Mouse (Mus musculus): ENCODE measurements around the gene Kdm1a. TPM values are rescaled to one million over a fixed set of nuclear protein-coding genes. Genes with fewer than 3 reads are reported as not detected.
A peak's percentile ranks its signal among the peaks of the same experiment; 100 is the strongest.

Kdm1a gene
- polyA plus RNA-seq, 1 experiment from 2014 or later = 103 TPM

- DNase-seq (ENCODE audit: low spot score) (no peak), ATAC-seq (no peak)
- Histone ChIP-seq H3K27ac (ENCODE audit: low read depth, low read length) (no peak overlapping the region), H3K4me3 (ENCODE audit: low read depth, low read length) (no peak overlapping the region), H3K9me3 (replicated peaks; ENCODE audit: control insufficient read depth, low read length) (no peaks in the 10 kb centered on the region), H3K27me3 (replicated peaks; ENCODE audit: control insufficient read depth, insufficient read depth, low read length) (no peaks in the 10 kb centered on the region), H3K4me1 (ENCODE audit: control insufficient read depth, insufficient read depth, low read length) (no peaks in the 10 kb centered on the region), H3K9ac (ENCODE audit: low read length) (no peak overlapping the region), H3K36me3 (ENCODE audit: control insufficient read depth, insufficient read depth, low read length) (peaks cover 92% of the 10 kb centered on the region), H3K4me2 (ENCODE audit: low read length) (no peak overlapping the region)
- 97% methylated on average over 2 of the region's 2 CpGs for WGBS
These were observed 42.8 kb downstream of the Kdm1a start for GRCm38 (mm10) chr4:136559690-136560089.

- Histone ChIP-seq H3K36me3 (ENCODE audit: control insufficient read depth, insufficient read depth, low read length) (peaks cover 94% of the 10 kb centered on the region), H3K9me3 (replicated peaks; ENCODE audit: control insufficient read depth, low read length) (no peaks in the 10 kb centered on the region), H3K9ac (ENCODE audit: low read length) (no peak overlapping the region), H3K27ac (ENCODE audit: low read depth, low read length) (no peak overlapping the region), H3K4me2 (ENCODE audit: low read length) (no peak overlapping the region), H3K4me1 (ENCODE audit: control insufficient read depth, insufficient read depth, low read length) (no peaks in the 10 kb centered on the region), H3K4me3 (ENCODE audit: low read depth, low read length) (no peak overlapping the region), H3K27me3 (replicated peaks; ENCODE audit: control insufficient read depth, insufficient read depth, low read length) (no peaks in the 10 kb centered on the region)
- DNase-seq (ENCODE audit: low spot score) (no peak), ATAC-seq (no peak)
- WGBS = 95% methylated on average over 2 of the region's 2 CpGs
These were observed 44.9 kb downstream of the Kdm1a start for GRCm38 (mm10) chr4:136557638-136558037.

DNA sequence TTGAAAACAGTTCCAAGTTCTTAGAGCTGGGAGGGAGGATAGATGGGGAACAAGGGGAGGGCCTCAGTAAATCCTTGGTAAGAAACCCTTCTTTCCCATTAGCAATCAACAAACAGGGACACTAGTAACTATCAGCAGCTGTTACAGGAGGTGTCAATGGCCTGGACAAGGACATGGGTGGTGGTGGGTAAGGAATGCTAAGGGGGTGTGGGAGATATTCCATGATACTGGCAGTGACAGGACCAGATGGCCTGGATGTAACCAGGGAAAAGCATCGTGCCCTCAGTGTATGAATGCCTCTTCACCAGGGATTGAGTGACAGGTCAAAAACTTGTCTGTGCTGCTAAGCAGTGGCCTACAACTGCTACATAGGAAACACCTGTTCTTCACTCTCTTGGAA lies 49.4 kb downstream of the Kdm1a start:
- H3K27me3 ChIP-seq (replicated peaks; ENCODE audit: control insufficient read depth, insufficient read depth, low read length) = no peaks in the 10 kb centered on the region
- H3K9ac ChIP-seq (ENCODE audit: low read length) = no peak overlapping the region
- DNase-seq (ENCODE audit: low spot score) = no peak
- no peak overlapping the region for H3K4me2 ChIP-seq (ENCODE audit: low read length)
- H3K27ac ChIP-seq (ENCODE audit: low read depth, low read length) = no peak overlapping the region
- 88% methylated on average over 1 of the region's 1 CpGs for WGBS
- H3K9me3 ChIP-seq (replicated peaks; ENCODE audit: control insufficient read depth, low read length) = no peaks in the 10 kb centered on the region
- no peak for ATAC-seq
- peaks cover 11% of the 10 kb centered on the region for H3K4me1 ChIP-seq (ENCODE audit: control insufficient read depth, insufficient read depth, low read length)
- peaks cover 95% of the 10 kb centered on the region for H3K36me3 ChIP-seq (ENCODE audit: control insufficient read depth, insufficient read depth, low read length)
- H3K4me3 ChIP-seq (ENCODE audit: low read depth, low read length) = no peak overlapping the region

DNA sequence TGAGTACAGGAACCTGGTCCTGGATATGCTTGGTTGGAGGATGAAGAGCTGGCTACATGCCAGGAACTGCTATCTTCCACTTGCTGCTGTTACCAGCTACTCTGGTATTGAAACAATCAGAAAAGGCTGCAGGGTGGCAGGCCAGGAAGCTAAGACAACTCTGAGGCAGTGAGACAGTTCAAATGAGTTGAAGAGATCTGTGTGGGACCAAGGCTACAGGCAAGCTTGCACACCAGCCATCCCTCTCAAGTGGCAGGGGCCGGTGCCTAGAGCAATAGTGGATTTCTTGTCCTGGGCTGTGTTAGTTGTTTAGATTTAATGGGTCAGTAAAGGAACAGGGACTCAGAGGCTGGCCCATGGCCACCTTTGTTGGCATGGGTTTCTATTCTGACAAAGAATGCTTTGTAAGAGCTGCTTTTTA lies 54.1 kb downstream of the Kdm1a start:
- 0% methylated on average over 1 of the region's 1 CpGs for WGBS
- peak; percentile 63 for DNase-seq (ENCODE audit: low spot score)
- Histone ChIP-seq H3K36me3 (ENCODE audit: control insufficient read depth, insufficient read depth, low read length) (peaks cover 93% of the 10 kb centered on the region), H3K4me3 (ENCODE audit: low read depth, low read length) (no peak overlapping the region), H3K4me1 (ENCODE audit: control insufficient read depth, insufficient read depth, low read length) (peaks cover 15% of the 10 kb centered on the region), H3K4me2 (ENCODE audit: low read length) (no peak overlapping the region), H3K27ac (ENCODE audit: low read depth, low read length) (peak overlapping the region; percentile 81; the same call in 1 of the 2 replicates), H3K9me3 (replicated peaks; ENCODE audit: control insufficient read depth, low read length) (no peaks in the 10 kb centered on the region), H3K9ac (ENCODE audit: low read length) (no peak overlapping the region), H3K27me3 (replicated peaks; ENCODE audit: control insufficient read depth, insufficient read depth, low read length) (no peaks in the 10 kb centered on the region)
- ATAC-seq = peak; percentile 66; the same call in 1 of the 2 replicates

DNA sequence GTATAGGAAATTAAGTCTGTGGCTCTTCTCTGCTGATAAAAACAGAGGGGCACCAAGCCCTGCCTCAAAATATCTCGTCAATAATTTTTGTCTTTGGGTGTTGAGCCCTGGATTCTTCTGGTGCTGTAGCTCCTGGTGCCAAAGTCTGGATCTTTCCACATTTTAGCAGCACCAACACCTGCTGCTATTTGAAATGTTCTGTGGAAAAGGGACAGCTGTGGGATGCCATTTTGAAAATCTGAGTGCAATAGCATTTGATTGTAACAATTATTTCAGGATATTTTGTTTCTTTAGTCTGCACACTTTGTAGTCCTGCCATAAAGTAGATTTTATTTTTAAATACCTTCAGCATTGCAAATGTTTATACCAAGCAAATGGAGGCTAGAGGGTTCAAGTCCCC lies 54.8 kb downstream of the Kdm1a start:
- DNase-seq (ENCODE audit: low spot score) = no peak
- 64% methylated on average over 1 of the region's 1 CpGs for WGBS
- Histone ChIP-seq H3K27me3 (replicated peaks; ENCODE audit: control insufficient read depth, insufficient read depth, low read length) (no peaks in the 10 kb centered on the region), H3K27ac (ENCODE audit: low read depth, low read length) (no peak overlapping the region), H3K4me1 (ENCODE audit: control insufficient read depth, insufficient read depth, low read length) (peaks cover 15% of the 10 kb centered on the region), H3K4me2 (ENCODE audit: low read length) (no peak overlapping the region), H3K36me3 (ENCODE audit: control insufficient read depth, insufficient read depth, low read length) (peaks cover 93% of the 10 kb centered on the region), H3K9ac (ENCODE audit: low read length) (no peak overlapping the region), H3K4me3 (ENCODE audit: low read depth, low read length) (no peak overlapping the region), H3K9me3 (replicated peaks; ENCODE audit: control insufficient read depth, low read length) (no peaks in the 10 kb centered on the region)
- ATAC-seq = no peak

DNA sequence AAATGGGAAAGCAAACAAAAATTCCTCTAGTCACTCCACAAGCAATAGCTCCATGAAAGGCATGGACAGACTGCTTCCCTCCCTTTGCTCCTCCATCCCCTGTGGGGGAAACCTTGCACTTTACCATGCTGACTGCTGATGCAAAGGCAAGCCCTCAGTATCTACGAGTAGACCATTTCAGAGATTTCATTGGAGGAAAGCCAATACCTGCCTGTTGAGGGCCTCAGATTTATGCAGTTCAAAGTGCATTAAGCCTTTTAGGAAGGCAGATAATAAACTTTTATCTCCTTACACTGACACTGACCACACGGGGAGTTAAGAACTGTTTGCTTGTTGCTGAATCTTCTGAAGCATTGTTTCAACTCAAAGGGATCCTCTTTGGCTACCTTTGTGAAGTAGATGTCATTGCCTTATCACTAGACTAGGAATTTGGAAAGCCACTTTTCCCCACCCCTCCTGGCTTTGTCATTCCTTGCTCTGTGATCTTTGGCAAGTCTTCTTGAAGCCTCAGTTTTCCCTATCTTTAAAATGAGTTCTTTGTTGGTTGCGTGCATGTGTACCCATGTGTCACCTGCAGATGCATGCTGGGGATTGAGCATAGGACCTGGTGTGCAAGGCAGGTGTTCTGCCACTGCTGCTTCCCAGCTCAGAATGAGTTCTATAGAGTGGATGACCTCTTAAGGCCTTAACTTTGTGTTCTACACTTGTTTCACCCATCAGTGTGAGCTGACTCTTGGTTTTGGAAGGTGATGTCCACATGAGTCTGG lies 56.1 kb downstream of the Kdm1a start:
- H3K36me3 ChIP-seq (ENCODE audit: control insufficient read depth, insufficient read depth, low read length) = peaks cover 93% of the 10 kb centered on the region
- 76% methylated on average over 3 of the region's 3 CpGs for WGBS
- no peaks in the 10 kb centered on the region for H3K27me3 ChIP-seq (replicated peaks; ENCODE audit: control insufficient read depth, insufficient read depth, low read length)
- H3K4me1 ChIP-seq (ENCODE audit: control insufficient read depth, insufficient read depth, low read length) = peaks cover 15% of the 10 kb centered on the region
- H3K9me3 ChIP-seq (replicated peaks; ENCODE audit: control insufficient read depth, low read length) = no peaks in the 10 kb centered on the region
- no peak overlapping the region for H3K4me2 ChIP-seq (ENCODE audit: low read length)
- no peak overlapping the region for H3K27ac ChIP-seq (ENCODE audit: low read depth, low read length)
- H3K4me3 ChIP-seq (ENCODE audit: low read depth, low read length) = no peak overlapping the region
- no peak for DNase-seq (ENCODE audit: low spot score)
- H3K9ac ChIP-seq (ENCODE audit: low read length) = no peak overlapping the region
- no peak for ATAC-seq

GRCm38 (mm10) chr4:136545151-136545550 lies 57.4 kb downstream of the Kdm1a start:
- no peaks in the 10 kb centered on the region for H3K9me3 ChIP-seq (replicated peaks; ENCODE audit: control insufficient read depth, low read length)
- ATAC-seq (no peak), DNase-seq (ENCODE audit: low spot score) (no peak)
- no peaks in the 10 kb centered on the region for H3K27me3 ChIP-seq (replicated peaks; ENCODE audit: control insufficient read depth, insufficient read depth, low read length)
- H3K36me3 ChIP-seq (ENCODE audit: control insufficient read depth, insufficient read depth, low read length) = peaks cover 91% of the 10 kb centered on the region
- H3K9ac ChIP-seq (ENCODE audit: low read length) = no peak overlapping the region
- peaks cover 15% of the 10 kb centered on the region for H3K4me1 ChIP-seq (ENCODE audit: control insufficient read depth, insufficient read depth, low read length)
- no peak overlapping the region for H3K27ac ChIP-seq (ENCODE audit: low read depth, low read length)
- H3K4me3 ChIP-seq (ENCODE audit: low read depth, low read length) = no peak overlapping the region
- WGBS = 92% methylated on average over 3 of the region's 3 CpGs
- no peak overlapping the region for H3K4me2 ChIP-seq (ENCODE audit: low read length)

- ATAC-seq (peak; percentile 61), DNase-seq (ENCODE audit: low spot score) (peak; percentile 86)
- no peaks in the 10 kb centered on the region for H3K4me1 ChIP-seq (ENCODE audit: control insufficient read depth, insufficient read depth, low read length)
- no peak overlapping the region for H3K9ac ChIP-seq (ENCODE audit: low read length)
- H3K36me3 ChIP-seq (ENCODE audit: control insufficient read depth, insufficient read depth, low read length) = peaks cover 4% of the 10 kb centered on the region; the same call in 1 of the 2 replicates
- no peak overlapping the region for H3K4me3 ChIP-seq (ENCODE audit: low read depth, low read length)
- no peaks in the 10 kb centered on the region for H3K27me3 ChIP-seq (replicated peaks; ENCODE audit: control insufficient read depth, insufficient read depth, low read length)
- no peaks in the 10 kb centered on the region for H3K9me3 ChIP-seq (replicated peaks; ENCODE audit: control insufficient read depth, low read length)
- H3K4me2 ChIP-seq (ENCODE audit: low read length) = no peak overlapping the region
- WGBS = 17% methylated on average over 4 of the region's 4 CpGs
- H3K27ac ChIP-seq (ENCODE audit: low read depth, low read length) = no peak overlapping the region
These were observed 76.1 kb downstream of the Kdm1a start for GRCm38 (mm10) chr4:136526412-136526811.

- no peak overlapping the region for H3K9ac ChIP-seq (ENCODE audit: low read length)
- ATAC-seq (no peak), DNase-seq (ENCODE audit: low spot score) (no peak)
- H3K27ac ChIP-seq (ENCODE audit: low read depth, low read length) = no peak overlapping the region
- no peaks in the 10 kb centered on the region for H3K9me3 ChIP-seq (replicated peaks; ENCODE audit: control insufficient read depth, low read length)
- no peak overlapping the region for H3K4me2 ChIP-seq (ENCODE audit: low read length)
- 82% methylated on average over 2 of the region's 2 CpGs for WGBS
- peaks cover 4% of the 10 kb centered on the region; the same call in 1 of the 2 replicates for H3K36me3 ChIP-seq (ENCODE audit: control insufficient read depth, insufficient read depth, low read length)
- H3K27me3 ChIP-seq (replicated peaks; ENCODE audit: control insufficient read depth, insufficient read depth, low read length) = no peaks in the 10 kb centered on the region
- no peaks in the 10 kb centered on the region for H3K4me1 ChIP-seq (ENCODE audit: control insufficient read depth, insufficient read depth, low read length)
- no peak overlapping the region for H3K4me3 ChIP-seq (ENCODE audit: low read depth, low read length)
These were observed 78.2 kb downstream of the Kdm1a start for GRCm38 (mm10) chr4:136524309-136524708.
